Mouse (Mus musculus) urinary bladder, postnatal 10 days (tissue): ENCODE measurements around the gene Klrg1.

ENCODE experiments used
- DNase-seq: peaks from one replicate; pipeline ENCODE4 v3.0.0; 2022; ENCODE audit warnings: low spot score

Gene Klrg1

GRCm38 (mm10) chr6:122282782-122283181 lies at the start of gene Klrg1:
Gene Klrg1 (minus strand): TSS chr6:122282882.
- no peak for DNase-seq

GRCm38 (mm10) chr6:122325361-122325975 lies 42.8 kb upstream of the Klrg1 start:
- DNase-seq: no peak

GRCm38 (mm10) chr6:122318726-122319125 lies 36.0 kb upstream of the Klrg1 start:
- DNase-seq: no peak

GRCm38 (mm10) chr6:122310187-122310820 lies 27.6 kb upstream of the Klrg1 start:
- DNase-seq: no peak

GRCm38 (mm10) chr6:122309446-122309960 lies 26.8 kb upstream of the Klrg1 start:
- DNase-seq: no peak

GRCm38 (mm10) chr6:122308505-122309393 lies 26.1 kb upstream of the Klrg1 start, which contains the start of gene M6pr:
Gene M6pr (plus strand): TSS chr6:122308720.
- peak; percentile 73 for DNase-seq

GRCm38 (mm10) chr6:122308136-122308504 lies 25.4 kb upstream of the Klrg1 start:
- no peak for DNase-seq

- DNase-seq: no peak
Observed at GRCm38 (mm10) chr6:122306707-122307106, 24.0 kb upstream of the Klrg1 start.

- no peak for DNase-seq
Observed at GRCm38 (mm10) chr6:122304790-122305555, 22.3 kb upstream of the Klrg1 start.

- DNase-seq: peak; percentile 52
Observed at GRCm38 (mm10) chr6:122304355-122304754, 21.7 kb upstream of the Klrg1 start.

GRCm38 (mm10) chr6:122303526-122303925 lies 20.8 kb upstream of the Klrg1 start:
- no peak for DNase-seq

- DNase-seq: no peak
Observed at GRCm38 (mm10) chr6:122302661-122303060, 20.0 kb upstream of the Klrg1 start.

- no peak for DNase-seq
Observed at GRCm38 (mm10) chr6:122302121-122302520, 19.4 kb upstream of the Klrg1 start.

- DNase-seq: no peak
Observed at GRCm38 (mm10) chr6:122299621-122300133, 17.0 kb upstream of the Klrg1 start.

GRCm38 (mm10) chr6:122298223-122298609 lies 15.5 kb upstream of the Klrg1 start:
- DNase-seq: no peak

GRCm38 (mm10) chr6:122297279-122298222 lies 14.9 kb upstream of the Klrg1 start:
- no peak for DNase-seq

- no peak for DNase-seq
Observed at GRCm38 (mm10) chr6:122296918-122297278, 14.2 kb upstream of the Klrg1 start.

- DNase-seq: no peak
Observed at GRCm38 (mm10) chr6:122295242-122295641, 12.6 kb upstream of the Klrg1 start.

GRCm38 (mm10) chr6:122294290-122294689 lies 11.6 kb upstream of the Klrg1 start:
- DNase-seq: no peak

GRCm38 (mm10) chr6:122293796-122294195 lies 11.1 kb upstream of the Klrg1 start:
- no peak for DNase-seq

- DNase-seq: no peak
Observed at GRCm38 (mm10) chr6:122293121-122293520, 10.4 kb upstream of the Klrg1 start.
